Mouse (Mus musculus) thymus, adult 18-20 months (tissue): ENCODE data around the gene Zfand2b.

Source experiments
- DNase-seq, 2 experiments: peaks; one replicate each; pipeline ENCODE4 v3.0.0; 2022; ENCODE audit warnings: mixed read lengths in 2 of 2

Zfand2b gene

DNA sequence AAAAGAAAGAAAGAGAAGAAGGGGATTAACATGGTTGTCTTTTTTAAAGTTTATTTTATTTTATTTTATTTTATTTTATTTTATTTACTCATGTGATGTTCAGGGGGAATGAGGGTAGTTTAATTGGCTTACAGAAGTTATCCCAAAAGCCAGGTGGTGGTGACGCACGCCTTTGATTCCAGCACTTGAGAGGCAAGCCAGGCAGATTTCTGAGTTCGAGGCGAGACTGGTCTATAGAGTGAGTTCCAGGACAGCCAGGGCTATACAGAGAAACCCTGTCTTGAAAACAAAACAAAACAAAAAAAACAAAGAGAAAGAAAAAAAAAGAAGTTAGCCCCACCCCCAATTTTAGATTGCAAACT is 8.2 kb upstream of the Zfand2b start:
- no peak for DNase-seq

DNA sequence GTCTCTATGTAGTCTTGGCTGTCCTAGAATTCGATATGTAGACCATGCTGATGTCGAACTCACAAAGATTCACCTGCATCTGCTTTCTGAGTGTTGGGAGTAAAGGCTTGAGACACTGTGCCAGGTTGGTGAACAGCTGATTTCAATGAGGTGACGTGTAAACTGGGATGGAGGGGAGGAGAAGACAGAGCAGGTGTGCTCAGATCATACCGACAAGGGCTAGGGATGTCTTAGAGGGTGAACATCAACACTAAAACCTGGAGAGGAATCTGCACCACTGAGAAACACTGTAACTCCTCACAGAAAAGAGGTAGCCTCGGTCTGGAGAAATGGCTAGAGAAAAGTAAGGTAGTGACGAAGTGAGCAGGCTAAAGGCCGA is 364 bp upstream of the Zfand2b start:
- DNase-seq, result no peak

DNA sequence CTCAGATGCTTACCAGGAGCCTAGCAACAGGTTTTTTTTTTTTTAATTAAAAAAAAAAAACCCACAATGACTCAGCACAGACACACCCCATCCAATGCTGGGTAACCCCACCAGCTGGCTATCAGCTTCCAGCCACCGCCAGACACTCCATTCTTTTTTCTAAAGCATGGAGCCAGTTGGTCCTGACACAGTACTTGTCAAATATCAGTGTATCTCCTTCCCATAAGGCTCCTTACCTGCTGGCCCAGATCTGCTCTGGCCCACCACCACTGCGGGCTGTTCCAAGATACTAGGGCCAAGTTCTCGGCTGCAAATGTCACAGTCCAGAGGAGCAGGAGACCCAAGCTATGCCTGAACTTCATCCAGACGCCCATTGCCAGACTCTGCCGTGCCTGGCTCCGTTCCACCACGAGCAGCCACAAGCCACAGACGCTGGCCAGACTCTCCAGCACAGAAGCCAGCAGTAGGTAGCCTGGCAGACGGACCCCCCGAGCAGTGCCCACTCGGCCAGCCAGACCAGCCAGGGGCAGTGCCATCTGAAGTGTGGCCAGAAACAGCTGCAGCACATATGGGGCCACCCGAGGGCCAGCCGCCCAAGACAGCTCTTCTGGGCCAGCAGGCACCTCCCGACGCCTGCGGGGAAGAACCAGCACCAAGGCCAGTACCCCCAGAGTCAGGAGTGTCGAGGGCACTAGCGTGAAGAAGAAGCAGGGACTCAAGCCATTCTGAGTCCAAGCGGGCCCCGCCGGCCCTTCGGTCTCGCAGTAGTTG is 11.1 kb downstream of the Zfand2b start:
- DNase-seq, result no peak

DNA sequence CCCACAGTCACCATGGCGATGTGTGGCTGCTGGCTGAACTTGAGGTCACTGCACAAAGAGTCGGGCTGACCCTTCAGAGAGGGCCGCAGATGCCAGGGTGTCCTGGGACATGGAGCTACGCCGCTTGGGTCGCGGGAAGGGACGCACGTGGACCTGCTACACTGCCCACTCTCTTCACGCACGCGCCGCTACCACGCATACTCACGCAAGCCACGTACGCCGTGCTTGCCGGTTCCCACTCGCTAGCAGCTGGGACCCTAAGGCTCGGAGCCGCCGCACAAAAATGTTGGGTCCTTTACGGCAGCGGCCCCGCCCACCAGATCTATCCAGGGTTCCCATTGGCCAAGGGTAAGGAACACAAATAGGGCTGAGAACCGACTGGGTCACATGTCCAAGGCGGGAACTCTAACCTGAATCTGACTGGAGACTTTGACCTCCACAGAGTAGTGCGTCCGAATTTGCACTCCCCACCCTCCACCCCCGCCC is 11.7 kb downstream of the Zfand2b start, which contains the start of gene Abcb6:
Gene Abcb6, minus strand, starts transcription at position 288 of the 486 bp plus-strand sequence.
- DNase-seq, result peak; percentile 75 to 81

DNA sequence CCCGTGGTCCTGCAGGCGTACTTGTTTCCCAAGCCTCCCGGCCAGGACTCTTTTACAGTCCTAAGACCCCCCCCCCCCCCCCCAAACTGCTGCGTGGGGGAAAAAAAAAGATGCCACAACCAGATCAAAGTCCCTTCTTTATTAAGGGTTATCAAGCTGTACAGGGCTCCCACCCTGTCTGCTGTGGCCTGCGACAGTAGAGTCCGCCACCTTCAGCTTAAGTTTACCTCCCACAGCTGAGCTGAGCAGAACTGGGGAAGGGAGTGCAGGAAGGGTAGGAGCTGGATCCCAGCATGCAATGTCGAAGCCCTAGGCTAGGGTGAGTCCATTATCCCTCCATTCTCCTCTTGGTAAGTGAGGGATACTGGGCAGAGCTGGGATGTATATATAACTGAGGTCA is 12.3 kb downstream of the Zfand2b start:
- no peak for DNase-seq

DNA sequence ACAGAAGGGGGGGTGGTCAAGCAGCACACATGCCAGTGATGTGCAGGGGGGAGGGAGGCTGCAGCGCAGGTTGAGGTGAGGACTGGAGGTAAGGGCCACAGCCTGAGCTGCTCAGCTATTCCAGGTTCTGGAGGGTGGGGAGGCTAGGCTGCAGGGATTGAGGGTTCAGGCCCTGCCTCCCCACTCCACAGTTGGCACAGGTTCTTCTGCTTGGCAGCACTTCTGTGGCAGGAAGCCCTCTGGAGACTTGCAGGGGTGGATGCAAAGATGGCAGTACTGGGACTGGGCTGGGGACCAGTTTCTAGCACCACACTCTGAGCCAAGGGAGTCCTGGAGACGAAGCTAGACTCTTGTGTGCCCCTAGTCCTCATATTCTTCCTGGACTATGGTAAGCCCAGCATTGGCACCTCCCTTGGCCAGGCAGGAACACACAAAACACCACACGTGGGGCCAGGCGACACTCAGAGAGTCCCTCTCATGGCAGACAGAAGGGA is 13.0 kb downstream of the Zfand2b start:
- no peak for DNase-seq

DNA sequence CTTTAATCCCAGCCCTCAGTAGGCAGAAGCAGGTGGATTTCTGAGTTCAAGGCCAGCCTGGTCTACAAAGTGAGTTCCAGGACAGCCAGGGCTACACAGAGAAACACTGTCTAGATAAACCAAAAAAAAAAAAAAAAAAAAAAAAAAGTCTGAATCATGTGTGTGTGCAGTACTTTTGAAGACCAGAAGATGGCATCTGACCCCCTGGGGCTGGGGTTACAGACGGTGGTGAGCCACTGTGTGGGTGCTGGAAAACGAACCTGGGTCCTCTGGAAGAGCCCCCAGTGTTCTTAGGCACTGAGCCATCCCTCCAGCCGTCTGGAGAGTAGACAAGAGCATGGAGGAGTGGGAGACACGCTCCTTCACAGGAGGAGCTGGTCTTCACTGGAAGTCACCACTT is 13.7 kb downstream of the Zfand2b start:
- no peak for DNase-seq

DNA sequence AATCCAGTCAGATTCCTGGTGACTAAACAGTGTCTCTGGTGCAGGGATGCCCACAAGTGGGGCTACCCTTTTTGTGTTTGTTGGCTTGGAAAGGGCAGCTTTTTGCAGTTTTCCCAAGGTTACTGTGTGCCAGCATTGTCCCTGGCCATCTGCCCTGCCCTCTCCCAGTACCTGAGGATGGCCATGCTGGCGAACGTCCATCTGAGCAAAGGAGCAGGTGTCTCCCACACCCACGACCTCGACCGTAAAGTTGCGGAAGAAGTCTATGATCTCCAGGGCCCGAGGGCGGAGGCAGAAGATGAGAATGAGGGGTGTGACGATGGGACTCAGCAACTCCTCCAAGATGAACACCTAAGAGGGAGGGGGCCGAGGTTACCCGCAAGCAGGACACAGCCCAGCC is 17.0 kb downstream of the Zfand2b start:
- DNase-seq, result no peak

DNA sequence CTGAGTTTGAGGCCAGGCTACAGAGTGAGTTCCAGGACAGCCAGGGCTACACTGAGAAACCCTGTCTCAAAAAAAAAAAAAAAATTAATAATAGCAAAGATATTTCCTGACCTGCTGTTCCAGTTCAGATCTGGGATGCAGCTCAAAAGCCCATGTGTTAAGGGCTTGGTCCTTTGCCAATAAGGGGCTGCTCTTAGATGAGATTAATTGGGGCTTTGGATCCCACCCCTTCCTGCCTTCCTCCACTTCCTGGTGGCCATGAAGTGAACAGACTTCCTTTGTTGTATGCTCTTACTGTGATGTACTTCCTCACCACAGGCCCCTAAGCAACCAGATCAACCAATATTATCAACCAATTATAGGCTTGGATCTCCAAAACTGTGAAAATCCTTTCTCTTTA is 18.7 kb downstream of the Zfand2b start:
- DNase-seq, result no peak

DNA sequence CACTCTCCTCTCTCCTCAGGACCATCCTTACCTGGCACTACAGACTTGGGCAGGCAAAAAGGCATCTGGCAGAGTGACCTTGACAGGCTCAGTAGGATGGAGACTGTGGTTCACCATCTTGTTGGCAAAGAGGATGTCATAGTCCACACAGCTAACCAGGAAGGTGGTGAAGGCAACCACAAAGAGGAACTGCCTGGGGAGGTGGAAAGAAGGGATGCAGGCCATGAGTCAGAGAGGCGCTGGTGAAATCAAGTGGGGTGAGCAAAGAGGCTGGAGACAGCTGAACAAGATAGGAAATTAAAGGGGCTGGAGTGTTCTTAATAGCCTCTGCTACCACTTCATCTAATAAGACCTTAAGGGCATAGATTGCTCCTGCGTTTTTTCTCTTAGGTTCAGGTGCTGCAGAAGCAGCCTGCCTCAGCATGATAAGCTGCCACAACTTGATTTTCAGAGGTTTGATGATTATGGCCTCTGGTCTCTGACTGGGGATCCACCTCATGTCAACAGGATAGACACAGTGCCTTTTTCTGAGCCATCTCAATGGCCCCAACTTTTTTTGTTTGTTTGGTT is 19.6 kb downstream of the Zfand2b start:
- no peak for DNase-seq

DNA sequence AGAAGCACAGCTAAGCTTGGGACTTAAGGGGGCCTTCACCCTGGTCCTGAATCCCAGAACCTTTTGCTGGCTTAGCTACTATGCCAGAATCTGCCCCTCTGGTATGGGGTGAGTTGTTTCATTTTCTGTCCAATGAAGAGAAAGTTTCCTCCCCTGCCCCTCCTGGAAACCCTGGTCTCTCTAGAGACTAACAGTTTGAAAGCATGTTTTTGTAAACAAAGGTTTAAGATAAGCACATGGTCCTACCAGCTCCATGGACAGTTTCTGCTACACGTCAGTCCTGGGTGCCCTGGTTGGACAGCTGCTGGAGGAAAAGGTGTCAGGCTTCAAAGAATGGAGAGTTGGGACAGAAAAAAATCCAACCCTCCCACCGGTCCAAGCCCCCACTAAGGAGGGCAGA is 22.1 kb downstream of the Zfand2b start:
- DNase-seq, result no peak

DNA sequence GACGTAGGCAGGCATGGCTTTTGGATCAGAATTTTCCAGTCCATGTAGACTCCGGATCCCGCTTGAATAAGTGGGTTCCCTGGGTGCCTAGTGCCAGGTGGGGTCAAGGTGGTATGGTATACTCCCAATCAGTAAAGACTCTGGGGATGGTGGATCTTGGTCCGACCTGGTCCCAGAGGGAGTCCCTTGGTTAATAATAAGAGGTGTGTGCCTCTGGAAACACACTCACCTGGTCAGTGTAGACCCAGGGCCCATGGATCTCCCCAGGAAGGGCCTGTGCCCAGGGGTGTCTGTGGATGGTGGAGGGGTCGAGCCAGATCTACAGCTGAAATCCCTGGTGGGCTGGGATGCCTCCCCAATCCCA is 22.8 kb downstream of the Zfand2b start:
- DNase-seq, result peak in 1 of 2 experiments; percentile 38

DNA sequence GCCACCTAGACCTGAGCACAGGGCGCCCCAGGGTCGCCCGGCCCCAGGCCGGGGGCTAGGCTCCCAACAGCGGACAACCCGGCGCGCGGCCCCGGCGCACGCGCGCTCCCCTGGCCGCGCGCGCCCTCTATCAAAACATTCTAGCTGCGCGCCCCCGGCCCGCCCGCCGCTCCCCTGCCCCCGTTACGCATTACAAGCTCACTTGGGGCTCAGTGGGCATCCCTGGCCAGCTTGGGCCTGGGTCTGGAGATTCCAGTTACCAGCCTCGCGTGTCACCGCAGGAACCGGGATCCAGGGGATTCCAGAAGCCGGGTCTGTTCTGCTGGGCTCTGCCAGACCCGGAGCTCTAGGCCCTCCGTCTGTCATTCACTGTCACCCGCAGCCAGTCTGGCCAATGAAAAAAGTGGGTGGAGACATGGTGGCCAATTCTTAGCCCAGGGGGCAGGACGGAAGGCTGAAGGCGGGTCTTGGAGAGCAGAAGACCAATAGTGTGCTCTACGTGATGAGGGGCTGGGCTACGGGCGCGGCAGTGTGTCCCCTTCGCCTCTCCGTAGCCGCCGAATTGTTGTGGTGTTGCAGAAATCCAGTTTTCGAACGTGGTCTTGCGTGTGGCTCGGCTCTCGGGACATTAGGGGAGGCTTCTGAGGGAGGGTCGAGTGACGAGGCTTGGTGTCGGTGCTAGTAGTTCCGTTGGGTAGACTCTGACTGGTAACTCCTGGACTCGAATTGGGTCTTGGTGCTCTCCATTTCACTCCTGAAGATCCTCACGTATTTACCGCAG is 23.4 kb downstream of the Zfand2b start, which contains the start of the genes Ankzf1 and Atg9a:
Gene Ankzf1, plus strand, starts transcription at position 530 of the 781 bp plus-strand sequence.
Gene Atg9a, minus strand, starts transcription at position 575 of the 781 bp plus-strand sequence.
- peak; percentile 91 to 98 for DNase-seq

DNA sequence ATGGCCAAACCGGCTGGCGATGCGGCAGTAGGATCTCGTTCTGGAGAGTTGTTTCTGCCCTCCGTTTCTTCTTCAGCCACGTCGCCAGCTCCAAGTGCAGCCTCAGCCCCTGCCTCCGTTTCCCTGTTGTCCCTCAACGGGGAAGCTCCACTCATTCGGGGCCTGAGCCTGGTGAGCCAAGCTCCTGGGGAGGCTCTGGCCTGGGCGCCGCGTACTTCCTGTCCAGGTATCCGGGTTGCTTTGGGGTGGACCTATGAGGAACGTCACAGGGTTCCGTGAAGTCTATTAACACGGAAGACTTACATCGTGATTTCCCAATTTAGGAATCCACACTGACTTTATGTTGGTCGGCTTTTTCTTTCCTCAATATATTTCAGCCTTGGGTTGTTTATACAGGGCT is 24.0 kb downstream of the Zfand2b start:
- no peak for DNase-seq

DNA sequence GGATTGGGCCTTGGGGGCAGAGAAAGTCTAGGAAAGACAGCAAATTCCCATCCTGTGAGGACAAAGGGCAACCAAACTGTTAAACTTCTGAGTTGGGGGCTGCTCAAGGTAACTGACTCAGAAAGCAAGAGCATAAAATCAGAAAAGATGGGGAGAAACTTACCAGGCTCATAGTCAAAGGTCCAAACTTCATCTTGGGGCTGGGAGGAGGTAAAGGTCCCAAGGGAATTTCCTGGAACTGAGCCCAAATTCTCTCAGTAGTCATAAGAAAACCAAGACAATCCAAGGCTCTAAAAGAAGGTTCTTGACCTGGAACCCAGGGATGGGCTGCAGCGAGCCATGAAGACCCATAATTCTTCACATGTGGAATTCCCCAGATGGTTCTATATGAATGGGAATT is 32.8 kb downstream of the Zfand2b start:
- DNase-seq, result no peak

DNA sequence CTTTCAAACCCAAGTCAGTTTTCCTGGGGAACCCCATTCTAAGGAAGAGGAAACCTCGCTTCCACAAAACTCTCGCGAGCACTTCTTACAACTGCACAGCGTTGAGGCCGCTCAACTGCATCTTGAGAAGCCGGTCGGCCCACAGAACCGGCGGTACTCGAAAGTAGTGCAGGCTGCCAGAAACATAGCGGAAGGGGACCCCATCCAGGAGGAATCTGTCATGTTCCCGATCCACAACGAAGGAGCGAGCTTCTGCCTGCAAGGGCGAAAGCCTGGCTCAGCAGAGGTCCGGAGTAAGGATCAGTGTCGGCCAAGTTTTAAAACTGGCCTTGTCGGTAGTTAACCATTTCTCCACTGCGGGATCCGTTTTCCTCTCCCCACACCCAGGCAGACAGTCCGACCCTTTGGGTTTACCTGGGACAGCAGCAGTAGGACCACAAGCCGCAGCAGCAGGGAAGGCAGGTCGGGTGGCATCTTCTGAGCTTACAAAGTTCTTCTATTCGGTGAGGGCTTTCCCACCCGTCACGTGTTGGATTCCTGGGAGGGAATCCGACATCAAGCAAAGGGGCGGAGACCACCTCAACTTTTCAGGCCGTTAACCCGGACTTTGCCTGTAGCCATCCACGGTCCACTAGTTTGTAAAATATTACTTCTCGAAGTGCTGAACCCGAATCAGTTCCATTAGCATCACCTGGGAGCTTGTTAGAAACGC is 40.7 kb downstream of the Zfand2b start:
- peak in 1 of 2 experiments; percentile 25 for DNase-seq

DNA sequence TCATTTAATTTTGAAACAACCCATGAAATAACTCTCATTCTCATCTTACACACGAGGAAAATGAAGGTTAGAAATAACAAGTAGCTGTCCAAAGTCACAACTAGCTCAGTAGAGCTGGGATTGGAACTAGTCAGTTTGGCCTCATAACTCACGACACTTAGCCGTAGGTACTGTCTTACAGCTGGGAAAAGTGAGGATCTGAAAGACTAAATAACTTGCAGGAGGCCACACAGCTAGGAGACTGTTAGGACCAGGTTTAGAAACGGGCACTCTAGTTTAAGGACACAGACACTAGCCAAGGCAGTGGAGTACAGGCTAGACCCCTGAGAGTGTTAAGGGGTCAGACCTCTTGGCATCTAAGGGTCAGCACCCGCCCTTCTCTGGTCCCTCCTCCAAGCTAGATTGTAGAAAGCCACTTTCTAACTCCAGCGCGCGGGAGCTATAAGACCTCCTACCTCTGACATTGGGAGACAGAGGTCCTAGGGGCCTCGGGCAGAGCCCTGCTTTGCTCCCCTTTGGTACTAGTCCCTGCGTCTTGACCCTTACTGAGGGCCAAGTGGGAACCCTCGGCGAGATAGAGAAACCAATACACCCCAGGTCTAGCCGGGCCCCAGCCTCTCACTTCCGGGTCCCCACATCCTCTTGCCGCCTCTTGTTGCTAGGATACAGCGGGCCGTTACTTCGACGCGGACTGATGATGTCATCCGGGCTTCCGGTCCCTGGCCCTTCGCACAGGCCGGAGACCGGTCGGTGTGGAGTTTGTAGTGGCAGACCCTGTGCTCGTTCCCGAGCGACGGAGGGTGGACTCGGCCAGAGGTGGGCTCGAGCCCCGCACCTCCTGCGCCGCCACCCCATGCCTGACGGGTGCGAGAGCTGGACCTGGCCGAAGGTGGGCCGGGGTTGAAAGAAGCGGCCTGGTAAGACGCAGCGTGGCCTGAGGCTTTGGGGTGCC is 42.0 kb downstream of the Zfand2b start, which contains the start of the genes Glb1l and Stk16:
Gene Glb1l, minus strand, starts transcription at position 678 of the 952 bp plus-strand sequence.
Gene Stk16, plus strand, starts transcription at position 703 of the 952 bp plus-strand sequence.
- peak; percentile 88 to 94 for DNase-seq

DNA sequence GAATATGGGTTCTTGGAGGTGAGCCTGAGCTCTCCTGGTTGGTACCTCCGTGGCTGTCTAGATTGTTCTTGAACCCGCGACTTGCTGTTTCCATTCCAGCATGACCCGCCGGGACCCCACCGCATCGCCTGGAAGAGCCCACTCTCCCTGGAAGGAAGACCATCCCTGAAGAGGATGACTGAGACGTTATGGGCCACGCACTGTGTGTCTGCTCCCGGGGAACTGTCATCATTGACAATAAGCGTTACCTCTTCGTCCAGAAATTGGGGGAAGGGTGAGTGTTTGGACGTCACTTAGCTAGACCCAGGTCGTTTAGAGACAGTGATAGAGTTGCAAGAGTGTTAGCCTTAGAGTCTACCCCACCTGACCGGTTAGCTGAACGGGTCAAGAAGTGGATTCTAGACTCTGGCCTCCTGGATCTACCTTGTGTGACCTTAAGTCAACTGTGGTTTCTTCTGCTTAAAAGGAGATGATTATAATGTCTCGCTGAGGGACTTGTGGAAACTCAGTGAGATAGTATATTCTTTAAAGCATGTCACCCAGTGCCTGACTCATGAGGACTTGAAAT is 42.8 kb downstream of the Zfand2b start:
- DNase-seq, result no peak

DNA sequence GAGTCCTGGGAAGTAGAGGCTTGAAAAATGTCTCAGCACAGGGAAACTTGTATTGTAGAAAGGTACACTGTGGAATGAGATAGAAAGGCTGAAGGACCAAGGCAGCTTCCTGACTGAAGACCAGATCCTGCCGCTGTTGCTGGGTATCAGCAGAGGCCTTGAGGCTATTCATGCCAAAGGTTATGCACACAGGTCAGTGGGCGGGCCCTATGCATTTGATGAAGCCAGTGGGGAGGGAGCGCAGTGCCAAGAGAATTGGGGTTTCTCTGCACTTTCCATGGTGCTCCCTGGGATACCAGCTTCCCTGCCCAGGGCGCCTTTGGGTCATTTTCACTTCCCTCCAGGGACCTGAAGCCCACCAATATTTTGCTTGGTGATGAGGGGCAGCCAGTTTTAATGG is 44.1 kb downstream of the Zfand2b start:
- no peak for DNase-seq

DNA sequence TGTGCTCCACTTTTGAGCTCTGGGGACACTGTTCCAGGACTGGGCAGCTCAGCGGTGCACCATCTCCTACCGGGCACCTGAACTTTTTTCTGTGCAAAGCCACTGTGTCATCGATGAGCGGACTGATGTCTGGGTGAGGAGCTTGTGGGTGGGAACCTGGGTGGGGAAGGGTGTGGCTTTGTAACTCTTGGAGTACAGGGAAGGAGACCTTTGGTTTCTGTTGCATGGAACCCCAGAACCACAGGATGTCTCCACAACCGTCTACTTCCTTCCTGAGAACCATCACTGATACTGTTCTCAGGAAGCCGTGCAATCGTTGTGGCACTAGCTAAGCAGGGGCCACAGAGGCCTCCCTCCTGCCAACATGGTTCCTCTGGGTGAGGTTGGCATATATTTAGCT is 44.6 kb downstream of the Zfand2b start:
- DNase-seq, result peak in 1 of 2 experiments; percentile 20

DNA sequence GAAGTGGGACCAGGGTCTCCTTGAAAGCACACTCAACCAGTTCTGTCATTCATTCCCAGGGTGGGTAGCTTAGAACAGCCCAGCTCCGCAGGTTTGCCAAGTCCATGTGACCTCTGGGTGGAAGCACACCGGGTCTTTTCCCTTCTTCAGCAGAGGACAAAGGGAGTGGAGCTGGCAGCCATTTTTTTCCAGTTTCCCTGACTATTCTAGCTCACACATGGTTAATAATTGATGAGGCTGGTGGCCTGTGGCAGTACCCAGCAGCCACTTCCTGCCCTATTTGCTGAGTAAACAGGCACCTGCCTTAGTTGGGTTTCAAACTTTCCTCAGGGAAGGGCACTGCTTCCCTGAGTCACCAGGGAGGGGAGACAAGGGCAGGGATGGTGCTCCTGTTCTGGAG is 46.0 kb downstream of the Zfand2b start:
- no peak for DNase-seq
